ENCODE assay signal across 28 mouse cellular contexts in the genomic region with DNA sequence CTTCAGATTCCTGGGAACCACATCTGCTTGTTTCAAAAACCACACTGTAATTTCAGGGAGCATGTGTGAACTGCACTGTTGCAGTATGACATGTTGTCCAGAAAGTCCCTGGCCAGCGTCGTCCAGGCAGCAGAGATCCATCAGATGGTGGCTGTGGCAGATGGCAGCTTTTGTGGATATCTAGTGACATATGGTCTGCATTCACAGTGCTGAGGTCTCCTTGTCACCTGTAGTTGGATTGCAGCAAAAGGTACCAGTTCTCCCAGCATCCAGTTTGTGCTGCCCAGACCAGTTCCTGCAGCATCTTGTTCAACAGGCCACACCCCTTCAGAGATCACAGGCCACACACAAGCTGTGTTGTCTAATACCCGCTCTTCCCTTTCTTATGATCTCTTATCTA.
DNase-seq lines count a peak whose midpoint lies in the region; ATAC-seq lines count a peak whose summit lies in the region.
"Had no signal": no experiment of that assay in that cellular context is flagged by ENCODE, and none has a peak within 500 bp of the region (broad histone marks: within the 10 kb centered on the region; RNA-seq: fewer than 3 reads in every experiment).

No protein-coding gene starts in this region.

- H3K4me3 ChIP-seq in forebrain, embryonic 16.5 days (replicated peaks; ENCODE audit: low read length): no peak overlapping the region
- H3K4me3 ChIP-seq: embryonic facial prominence, embryonic 13.5 days; hindbrain, embryonic 10.5 days; hindbrain, embryonic 15.5 days; intestine, embryonic 15.5 days; limb, embryonic 10.5 days; limb, embryonic 15.5 days; liver, embryonic 13.5 days; midbrain, embryonic 15.5 days had no signal

- no peaks in the 10 kb centered on the region for H3K9me3 ChIP-seq in forebrain, embryonic 16.5 days (ENCODE audit: control insufficient read depth, low read length)
- H3K9me3 ChIP-seq: embryonic facial prominence, embryonic 13.5 days; hindbrain, embryonic 15.5 days; intestine, embryonic 15.5 days; limb, embryonic 10.5 days; limb, embryonic 15.5 days; liver, embryonic 13.5 days; midbrain, embryonic 15.5 days had no signal

- H3K9ac ChIP-seq in forebrain, embryonic 16.5 days (replicated peaks; ENCODE audit: low read depth, low read length): no peak overlapping the region
- H3K9ac ChIP-seq: embryonic facial prominence, embryonic 13.5 days; hindbrain, embryonic 15.5 days; intestine, embryonic 15.5 days; limb, embryonic 15.5 days; liver, embryonic 13.5 days; midbrain, embryonic 15.5 days had no signal

- H3K4me1 ChIP-seq in forebrain, embryonic 16.5 days (replicated peaks; ENCODE audit: control insufficient read depth, insufficient read depth, low read length): peaks cover 15% of the 10 kb centered on the region
- H3K4me1 ChIP-seq: embryonic facial prominence, embryonic 13.5 days; intestine, embryonic 15.5 days; liver, embryonic 13.5 days had no signal

- no peak overlapping the region for H3K4me2 ChIP-seq in forebrain, embryonic 16.5 days (ENCODE audit: low read length)
- H3K4me2 ChIP-seq: embryonic facial prominence, embryonic 13.5 days; hindbrain, embryonic 15.5 days; intestine, embryonic 15.5 days; limb, embryonic 15.5 days; liver, embryonic 13.5 days; midbrain, embryonic 15.5 days had no signal

- H3K27me3 ChIP-seq in forebrain, embryonic 16.5 days (replicated peaks; ENCODE audit: control insufficient read depth, insufficient read depth, low read length): 0 out of 2 replicates have a peak, but pooled peaks cover 7% of the 10 kb centered on the region
- H3K27me3 ChIP-seq: hindbrain, embryonic 15.5 days; intestine, embryonic 15.5 days; limb, embryonic 15.5 days; liver, embryonic 13.5 days; midbrain, embryonic 15.5 days had no signal

- ATAC-seq in forebrain, embryonic 16.5 days: peak; percentile 47; the same call in 1 of the 2 replicates
- ATAC-seq: intestine, embryonic 15.5 days; lung, postnatal 0 days; midbrain, embryonic 15.5 days had no signal

- DNase-seq in cerebellum, postnatal 14 days: peak; percentile 51 to 67
- no peak for DNase-seq in cerebellum, adult 8-10 months
- peak; percentile 12 for DNase-seq in left cerebral cortex, postnatal 4 days
- DNase-seq in left cerebral cortex, postnatal 10 days (ENCODE audit: extremely low spot score in 1 of 2, low spot score in 2 of 2): no peak
- peak; percentile 47 to 61 for DNase-seq in cerebellum, postnatal 25 days
- no peak for DNase-seq in adrenal gland, adult (ENCODE audit: inconsistent age in 2 of 2, low spot score in 1 of 2)
- DNase-seq: adrenal gland, adult 8-10 months; B cell, adult 2 months; gastrocnemius, postnatal 10 days; heart, postnatal 14 days; kidney, adult 2 months; kidney, postnatal 4 days; liver, embryonic 13.5 days; lung, adult 18-20 months; lung, postnatal 4 days; right cerebral cortex, postnatal 4 days; thymus, adult 18-20 months; thymus, postnatal 25 days had no signal

- intact Hi-C loops in left cerebral cortex, postnatal 4 days (cut with DNase I): no loop called here
- intact Hi-C loops in left cerebral cortex, postnatal 10 days (cut with DNase I): no loop called here

- H3K36me3 ChIP-seq in forebrain, embryonic 16.5 days (ENCODE audit: control insufficient read depth, insufficient read depth): no peaks in the 10 kb centered on the region
- H3K36me3 ChIP-seq: embryonic facial prominence, embryonic 13.5 days; hindbrain, embryonic 10.5 days; hindbrain, embryonic 15.5 days; intestine, embryonic 15.5 days; limb, embryonic 10.5 days; limb, embryonic 15.5 days; liver, embryonic 13.5 days; midbrain, embryonic 15.5 days had no signal

- no peak overlapping the region for H3K27ac ChIP-seq in forebrain, embryonic 16.5 days (ENCODE audit: low read length)
- H3K27ac ChIP-seq: embryonic facial prominence, embryonic 13.5 days; hindbrain, embryonic 10.5 days; hindbrain, embryonic 15.5 days; intestine, embryonic 15.5 days; limb, embryonic 10.5 days; limb, embryonic 15.5 days; liver, embryonic 13.5 days; midbrain, embryonic 15.5 days; stomach, postnatal 0 days had no signal

- 63% methylated on average over 3 of the region's 3 CpGs for WGBS in forebrain, embryonic 16.5 days

Comparison
In these comparisons a context has a peak if more than half of its experiments do, and no peak if none do; other contexts are left out.
1. DNase-seq: peak in cerebellum, postnatal 14 days (2 of 2), left cerebral cortex, postnatal 4 days (single experiment) and cerebellum, postnatal 25 days (2 of 2); none in cerebellum, adult 8-10 months (single experiment), left cerebral cortex, postnatal 10 days (0 of 2) and adrenal gland, adult (0 of 2).